Mouse (Mus musculus) layer of hippocampus, adult 11-12 months (tissue): Measurements from ENCODE around the gene Prkab2.
A peak's percentile ranks its signal among the peaks of the same experiment; 100 is the strongest.

Experiments
- DNase-seq: peaks from one replicate; pipeline ENCODE4 v3.0.0; 2022; ENCODE audit warnings: low spot score

The Prkab2 gene

GRCm38 (mm10) chr3:97651604-97652003, 6.4 kb upstream of the Prkab2 start:
- DNase-seq = no peak

- no peak for DNase-seq
Measured at GRCm38 (mm10) chr3:97653781-97654180, 4.2 kb upstream of the Prkab2 start.

- no peak for DNase-seq
Measured at GRCm38 (mm10) chr3:97654901-97655300, 3.1 kb upstream of the Prkab2 start.

GRCm38 (mm10) chr3:97658426-97659193, 617 bp downstream of the Prkab2 start:
- DNase-seq = peak; percentile 31

GRCm38 (mm10) chr3:97659746-97660145, 1.8 kb downstream of the Prkab2 start:
- no peak for DNase-seq

- DNase-seq = no peak
Measured at GRCm38 (mm10) chr3:97661206-97661605, 3.2 kb downstream of the Prkab2 start.

GRCm38 (mm10) chr3:97665525-97665924, 7.5 kb downstream of the Prkab2 start:
- DNase-seq = no peak

- DNase-seq = no peak
Measured at GRCm38 (mm10) chr3:97666154-97666553, 8.2 kb downstream of the Prkab2 start.

- no peak for DNase-seq
Measured at GRCm38 (mm10) chr3:97667093-97667675, 9.2 kb downstream of the Prkab2 start.

- no peak for DNase-seq
Measured at GRCm38 (mm10) chr3:97674644-97675110, 16.7 kb downstream of the Prkab2 start, which contains the start of gene Gm17651. Gene Gm17651 (minus strand): TSS chr3:97674694.

- no peak for DNase-seq
Measured at GRCm38 (mm10) chr3:97676126-97676525, 18.1 kb downstream of the Prkab2 start.

- DNase-seq = no peak
Measured at GRCm38 (mm10) chr3:97678416-97678815, 20.4 kb downstream of the Prkab2 start.

GRCm38 (mm10) chr3:97680631-97681320, 22.8 kb downstream of the Prkab2 start:
- DNase-seq = peak; percentile 81

- peak; percentile 80 for DNase-seq
Measured at GRCm38 (mm10) chr3:97681321-97682158, 23.5 kb downstream of the Prkab2 start.

GRCm38 (mm10) chr3:97682159-97682502, 24.1 kb downstream of the Prkab2 start:
- DNase-seq = no peak

GRCm38 (mm10) chr3:97682576-97682975, 24.6 kb downstream of the Prkab2 start:
- no peak for DNase-seq

GRCm38 (mm10) chr3:97683560-97684195, 25.7 kb downstream of the Prkab2 start:
- no peak for DNase-seq

GRCm38 (mm10) chr3:97686372-97687117, 28.6 kb downstream of the Prkab2 start:
- no peak for DNase-seq

- DNase-seq = no peak
Measured at GRCm38 (mm10) chr3:97689289-97689688, 31.3 kb downstream of the Prkab2 start.

GRCm38 (mm10) chr3:97690590-97690989, 32.6 kb downstream of the Prkab2 start:
- DNase-seq = no peak
